Mouse (Mus musculus) T-helper 1 cell (primary cell): ENCODE measurements around the gene Gm11549.

Experiments used
- in situ Hi-C: fragments of 300-600 bp; cut with MboI, MseI; formaldehyde crosslinking; loops from one replicate; pipeline ENCODE4 v1.15.1; 2025; ENCODE audit warnings: high pct_unique_total_duplicates

Gene Gm11549

GRCm38 (mm10) chr3:36521073-36522060 is at the start of gene Gm11549:
Gm11549 (minus strand) TSS chr3:36521813.
- in situ Hi-C loops, result no loop called here

- in situ Hi-C loops, result loop anchor here (25.0 kb wide), 1 partner anchor 1217 kb away; no protein-coding TSS in a partner anchor
These were observed 48.2 kb upstream of the Gm11549 start for GRCm38 (mm10) chr3:36569836-36570235.

GRCm38 (mm10) chr3:36563666-36564065 is 42.1 kb upstream of the Gm11549 start:
- in situ Hi-C loops, result loop anchor here (25.0 kb wide), 1 partner anchor 1224 kb away; no protein-coding TSS in a partner anchor

- in situ Hi-C loops, result loop anchor here (10.0 to 25.0 kb wide), 2 partner anchors 1125 to 1228 kb away; no protein-coding TSS in a partner anchor
These were observed 38.0 kb upstream of the Gm11549 start for GRCm38 (mm10) chr3:36559606-36560005.

GRCm38 (mm10) chr3:36557601-36558000 is 36.0 kb upstream of the Gm11549 start:
- in situ Hi-C loops, result loop anchor here (10.0 to 25.0 kb wide), 2 partner anchors 1127 to 1230 kb away; no protein-coding TSS in a partner anchor

GRCm38 (mm10) chr3:36552406-36553047 is 30.9 kb upstream of the Gm11549 start, which contains the start of gene Exosc9:
Exosc9 (plus strand) TSS chr3:36552606.
- in situ Hi-C loops, result loop anchor here (10.0 to 25.0 kb wide), 2 partner anchors 1132 to 1235 kb away; no protein-coding TSS in a partner anchor

GRCm38 (mm10) chr3:36551851-36552384 is 30.3 kb upstream of the Gm11549 start:
- in situ Hi-C loops, result loop anchor here (10.0 to 25.0 kb wide), 2 partner anchors 1133 to 1235 kb away; no protein-coding TSS in a partner anchor

- in situ Hi-C loops, result loop anchor here (10.0 to 25.0 kb wide), 2 partner anchors 1133 to 1236 kb away; no protein-coding TSS in a partner anchor
These were observed 29.7 kb upstream of the Gm11549 start for GRCm38 (mm10) chr3:36551343-36551742.

GRCm38 (mm10) chr3:36544961-36545360 is 23.3 kb upstream of the Gm11549 start:
- in situ Hi-C loops, result no loop called here

- in situ Hi-C loops, result no loop called here
These were observed 19.8 kb upstream of the Gm11549 start for GRCm38 (mm10) chr3:36541399-36541798.

- in situ Hi-C loops, result no loop called here
These were observed 19.1 kb upstream of the Gm11549 start for GRCm38 (mm10) chr3:36540756-36541155.

GRCm38 (mm10) chr3:36537701-36538470 is 16.3 kb upstream of the Gm11549 start:
- in situ Hi-C loops, result loop anchor here (10.0 kb wide), 1 partner anchor 1213 kb away; no protein-coding TSS in a partner anchor

GRCm38 (mm10) chr3:36536041-36536440 is 14.4 kb upstream of the Gm11549 start:
- in situ Hi-C loops, result loop anchor here (10.0 kb wide), 1 partner anchor 1211 kb away; no protein-coding TSS in a partner anchor

- in situ Hi-C loops, result loop anchor here (10.0 kb wide), 1 partner anchor 1208 kb away; no protein-coding TSS in a partner anchor
These were observed 11.6 kb upstream of the Gm11549 start for GRCm38 (mm10) chr3:36533201-36533672.

- in situ Hi-C loops, result loop anchor here (10.0 kb wide), 1 partner anchor 1208 kb away; no protein-coding TSS in a partner anchor
These were observed 11.1 kb upstream of the Gm11549 start for GRCm38 (mm10) chr3:36532738-36533137.

GRCm38 (mm10) chr3:36531979-36532542 is 10.4 kb upstream of the Gm11549 start:
- in situ Hi-C loops, result loop anchor here (10.0 kb wide), 1 partner anchor 1207 kb away; no protein-coding TSS in a partner anchor

GRCm38 (mm10) chr3:36531242-36531641 is 9.6 kb upstream of the Gm11549 start:
- in situ Hi-C loops, result loop anchor here (10.0 kb wide), 1 partner anchor 1206 kb away; no protein-coding TSS in a partner anchor

- in situ Hi-C loops, result loop anchor here (10.0 kb wide), 1 partner anchor 1206 kb away; no protein-coding TSS in a partner anchor
These were observed 9.2 kb upstream of the Gm11549 start for GRCm38 (mm10) chr3:36530781-36531180.

- in situ Hi-C loops, result loop anchor here (10.0 kb wide), 1 partner anchor 1206 kb away; no protein-coding TSS in a partner anchor
These were observed 8.7 kb upstream of the Gm11549 start for GRCm38 (mm10) chr3:36530345-36530744.

GRCm38 (mm10) chr3:36524466-36524865 is 2.9 kb upstream of the Gm11549 start:
- in situ Hi-C loops, result no loop called here
